Comparison of ENCODE assay signal across 7 mouse cellular contexts in genomic region chr15:86085301-86086225, GRCm38 (mm10). TPM values are rescaled to one million over a fixed set of nuclear protein-coding genes. Genes with fewer than 3 reads are reported as not detected.
DNase-seq lines count a peak whose midpoint lies in the region; ATAC-seq lines count a peak whose summit lies in the region.

No protein-coding gene starts in this region.

- H3K36me3 ChIP-seq in heart, embryonic 14.5 days (ENCODE audit: control insufficient read depth, insufficient read depth, low read length), result no peaks in the 10 kb centered on the region
- H3K36me3 ChIP-seq in midbrain, embryonic 15.5 days (replicated peaks), result no peaks in the 10 kb centered on the region

- peak overlapping the region; percentile 32; the same call in 1 of the 2 replicates for H3K4me2 ChIP-seq in heart, embryonic 14.5 days (ENCODE audit: low read length)
- H3K4me2 ChIP-seq in midbrain, embryonic 15.5 days, result peak overlapping the region; percentile 3; the same call in 1 of the 2 replicates

- no peaks in the 10 kb centered on the region for H3K9me3 ChIP-seq in heart, embryonic 14.5 days (ENCODE audit: control insufficient read depth, low read length)
- H3K9me3 ChIP-seq in midbrain, embryonic 15.5 days, result no peaks in the 10 kb centered on the region

- no peaks in the 10 kb centered on the region for H3K27me3 ChIP-seq in heart, embryonic 14.5 days (ENCODE audit: control insufficient read depth, insufficient read depth, low read length)
- H3K27me3 ChIP-seq in midbrain, embryonic 15.5 days (replicated peaks), result no peaks in the 10 kb centered on the region

- H3K9ac ChIP-seq in heart, embryonic 14.5 days (ENCODE audit: low read length), result peak overlapping the region; percentile 54
- no peak overlapping the region for H3K9ac ChIP-seq in midbrain, embryonic 15.5 days

- DNase-seq in 3T3-L1 (ENCODE audit: low read depth, low spot score), result peak; percentile 52
- peak; percentile 45 for DNase-seq in CD4-positive helper T cell, adult 2 months (ENCODE audit: low read depth, low spot score)
- peak; percentile 63 for DNase-seq in embryo, embryonic 10 days (ENCODE audit: low spot score)
- DNase-seq in kidney, postnatal 14 days, result peak; percentile 89
- peak; percentile 64 for DNase-seq in thymus, postnatal 4 days

- 19% methylated on average over 17 of the region's 17 CpGs for WGBS in heart, embryonic 14.5 days
- 25% methylated on average over 17 of the region's 17 CpGs for WGBS in midbrain, embryonic 15.5 days

- H3K4me1 ChIP-seq in heart, embryonic 14.5 days (ENCODE audit: control insufficient read depth in 2 of 2, insufficient read depth in 2 of 2, low read length in 2 of 2), result peaks cover 88 to 96% of the 10 kb centered on the region in 2 experiments
- peaks cover 91% of the 10 kb centered on the region for H3K4me1 ChIP-seq in midbrain, embryonic 15.5 days

- 0 out of 2 replicates have a peak, but pooled peaks have one; percentile 11 for ATAC-seq in heart, embryonic 14.5 days (ENCODE audit: insufficient number of reproducible peaks, insufficient read depth, low FRiP score, low read depth)
- peak; percentile 13; the same call in 1 of the 2 replicates for ATAC-seq in midbrain, embryonic 15.5 days (replicated peaks)

- no peak overlapping the region for H3K4me3 ChIP-seq in heart, embryonic 14.5 days (ENCODE audit: control insufficient read depth in 1 of 2, insufficient read depth in 1 of 2, low read depth in 1 of 2, low read length in 2 of 2)
- no peak overlapping the region for H3K4me3 ChIP-seq in midbrain, embryonic 15.5 days

- peak overlapping the region; percentile 82 to 84 for H3K27ac ChIP-seq in heart, embryonic 14.5 days (replicated peaks in 1 of 2; ENCODE audit: control insufficient read depth in 1 of 2, insufficient read depth in 1 of 2, low read depth in 2 of 2, low read length in 2 of 2)
- H3K27ac ChIP-seq in midbrain, embryonic 15.5 days, result peak overlapping the region; percentile 84

RNA-seq across cellular contexts. Expression of gene Gramd4, which starts 28.1 kb away (rescaled TPM):
- 9.7 and 10.9 TPM in 2 replicates for polyA plus RNA-seq in heart, embryonic 14.5 days (2014; fragmentation: Nextera tagmentation; extraction: Ambion mirVana)
- polyA plus RNA-seq in midbrain, embryonic 15.5 days (2015; fragmentation: Nextera tagmentation; extraction: Ambion mirVana), result 41.0 and 41.7 TPM in 2 replicates

RNA-seq across cellular contexts. Expression of gene Celsr1, which starts 52.0 kb away (rescaled TPM):
- polyA plus RNA-seq in heart, embryonic 14.5 days (2014; fragmentation: Nextera tagmentation; extraction: Ambion mirVana), result 2.8 and 3.1 TPM in 2 replicates
- polyA plus RNA-seq in midbrain, embryonic 15.5 days (2015; fragmentation: Nextera tagmentation; extraction: Ambion mirVana), result 1.6 and 2.2 TPM in 2 replicates
